Mouse (Mus musculus): ENCODE data around the gene Capn8.

DNA sequence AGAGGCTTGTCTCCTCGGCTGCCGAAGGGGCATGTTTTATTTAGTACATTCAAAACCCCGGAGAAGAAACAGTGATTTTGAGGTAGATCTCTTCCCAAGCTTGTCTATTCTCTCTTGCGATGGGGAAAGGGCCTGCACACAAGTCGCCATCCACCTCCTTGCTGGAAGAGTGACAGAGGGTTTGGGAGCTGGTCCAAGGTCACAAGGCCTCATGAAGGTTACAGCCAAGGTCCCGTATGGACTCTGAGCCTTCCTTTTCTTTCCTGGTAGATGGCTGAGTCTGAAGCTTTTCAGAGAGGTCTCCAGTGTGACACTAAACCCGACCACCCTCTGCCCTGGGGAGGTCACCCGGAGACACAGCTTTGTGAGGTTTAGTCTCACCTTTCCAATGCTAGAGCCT, 56.4 kb downstream of the Capn8 start:
- TF ChIP-seq POLR2A (IDR thresholded peaks at IDR 0.05; ENCODE audit: control insufficient read depth, extremely low read depth, insufficient read depth, low read length, poor library complexity): no peak
- no peak for TF ChIP-seq CTCF (IDR thresholded peaks at IDR 0.05; ENCODE audit: borderline replicate concordance, control insufficient read depth, extremely low read depth, insufficient read depth, low read length, poor library complexity)
